Mouse (Mus musculus) forebrain, embryonic 14.5 days (tissue): ENCODE results near the gene Ankrd23. TPM values are rescaled to one million over a fixed set of nuclear protein-coding genes. Genes with fewer than 3 reads are reported as not detected.

Source experiments
- ATAC-seq: fragments of 200-750 bp; cut with Nextera tagmentation; 2 replicates; pipeline ENCODE4 v1.8.0; 2017; ENCODE audit warnings: mild to moderate bottlenecking, moderate library complexity
- DNase-seq: peaks from one replicate; pipeline ENCODE4 v3.0.0-alpha.2; 2015; ENCODE audit warnings: low spot score
- H3K27ac ChIP-seq: fragments of 300-500 bp; sonication (generic); 2 replicates; pipeline ENCODE4 v1.5.1; 2014; ENCODE audit warnings: low read depth, mild to moderate bottlenecking, control low read depth, low read length, moderate library complexity
- H3K27me3 ChIP-seq: fragments of 300-500 bp; sonication (generic); replicated peaks from 2 replicates; pipeline ENCODE4 v1.6.1; 2014; ENCODE audit warnings: low read length, control low read depth, mixed read lengths; ENCODE audit not compliant: control insufficient read depth, insufficient read depth
- H3K36me3 ChIP-seq: fragments of 300-500 bp; sonication (generic); 2 replicates; pipeline ENCODE4 v1.6.1; 2014; ENCODE audit warnings: low read length, control low read depth; ENCODE audit not compliant: control insufficient read depth, insufficient read depth
- H3K4me1 ChIP-seq: fragments of 300-500 bp; sonication (generic); 2 replicates; pipeline ENCODE4 v1.6.1; 2014; ENCODE audit warnings: antibody characterized with exemption, low read length, control low read depth; ENCODE audit not compliant: control insufficient read depth, insufficient read depth
- H3K4me2 ChIP-seq: fragments of 300-500 bp; sonication (generic); 2 replicates; pipeline ENCODE4 v1.6.1; 2014; ENCODE audit warnings: mild to moderate bottlenecking, control low read depth, low read length
- H3K4me3 ChIP-seq: fragments of 300-500 bp; sonication (generic); 2 replicates; pipeline ENCODE4 v1.5.1; 2014; ENCODE audit warnings: low read depth, low read length, control low read depth
- H3K9ac ChIP-seq: fragments of 300-500 bp; sonication (generic); 2 replicates; pipeline ENCODE4 v1.6.1; 2014; ENCODE audit warnings: mild to moderate bottlenecking, low read length, control low read depth, moderate library complexity
- H3K9me3 ChIP-seq: fragments of 300-500 bp; sonication (generic); replicated peaks from 2 replicates; pipeline ENCODE4 v1.6.1; 2016; ENCODE audit warnings: low read length, control low read depth, mixed read lengths; ENCODE audit not compliant: control insufficient read depth
- WGBS: fragments of 180-500 bp; shearing (Covaris S2); extraction: QIAGEN DNeasy Blood & Tissue Kit; methylation state at CpG from one replicate; pipeline ENCODE4 v1.1.7; 2014; 5-methylcytosine and 5-hydroxymethylcytosine counted together
- polyA plus RNA-seq: library from polyadenylated mRNA; unstranded; fragments of >200 nt; fragmentation: Nextera tagmentation; extraction: Ambion mirVana; gene quantifications from 2 replicates; pipeline ENCODE4 v1.2.1, GENCODE M21; 2014

Ankrd23 gene
- polyA plus RNA-seq, 1 experiment from 2014 or later, result 3.8 TPM

GRCm38 (mm10) chr1:36575347-36575746 is 38.7 kb upstream of the Ankrd23 start:
- Histone ChIP-seq H3K27ac (no peak overlapping the region), H3K27me3 (0 out of 2 replicates have a peak, but pooled peaks cover 5% of the 10 kb centered on the region), H3K9ac (no peak overlapping the region), H3K4me1 (peaks cover 12% of the 10 kb centered on the region), H3K4me2 (no peak overlapping the region), H3K4me3 (no peak overlapping the region), H3K36me3 (no peaks in the 10 kb centered on the region), H3K9me3 (no peaks in the 10 kb centered on the region)
- ATAC-seq, result no peak
- no peak for DNase-seq
- 65% methylated on average over 6 of the region's 6 CpGs for WGBS

- H3K9ac ChIP-seq, result no peak overlapping the region
- H3K27me3 ChIP-seq, result 0 out of 2 replicates have a peak, but pooled peaks cover 5% of the 10 kb centered on the region
- ATAC-seq, result no peak
- H3K9me3 ChIP-seq, result no peaks in the 10 kb centered on the region
- DNase-seq, result no peak
- WGBS, result 79% methylated on average over 5 of the region's 5 CpGs
- no peaks in the 10 kb centered on the region for H3K36me3 ChIP-seq
- H3K4me1 ChIP-seq, result peaks cover 4% of the 10 kb centered on the region; the same call in 1 of the 2 replicates
- H3K4me2 ChIP-seq, result no peak overlapping the region
- no peak overlapping the region for H3K4me3 ChIP-seq
- no peak overlapping the region for H3K27ac ChIP-seq
Observed at GRCm38 (mm10) chr1:36574196-36574955, 37.7 kb upstream of the Ankrd23 start.

GRCm38 (mm10) chr1:36573524-36573923 is 36.8 kb upstream of the Ankrd23 start:
- no peaks in the 10 kb centered on the region for H3K36me3 ChIP-seq
- no peak overlapping the region for H3K4me3 ChIP-seq
- H3K4me2 ChIP-seq, result no peak overlapping the region
- WGBS, result 90% methylated on average over 8 of the region's 8 CpGs
- no peak overlapping the region for H3K9ac ChIP-seq
- ATAC-seq (no peak), DNase-seq (no peak)
- 0 out of 2 replicates have a peak, but pooled peaks cover 5% of the 10 kb centered on the region for H3K27me3 ChIP-seq
- no peak overlapping the region for H3K27ac ChIP-seq
- H3K9me3 ChIP-seq, result no peaks in the 10 kb centered on the region
- H3K4me1 ChIP-seq, result peaks cover 4% of the 10 kb centered on the region; the same call in 1 of the 2 replicates

- Histone ChIP-seq H3K4me1 (peaks cover 4% of the 10 kb centered on the region; the same call in 1 of the 2 replicates), H3K36me3 (no peaks in the 10 kb centered on the region), H3K4me3 (no peak overlapping the region), H3K4me2 (no peak overlapping the region), H3K9me3 (no peaks in the 10 kb centered on the region), H3K27ac (no peak overlapping the region), H3K9ac (no peak overlapping the region), H3K27me3 (0 out of 2 replicates have a peak, but pooled peaks cover 5% of the 10 kb centered on the region)
- DNase-seq (no peak), ATAC-seq (no peak)
- WGBS, result 71% methylated on average over 1 of the region's 1 CpGs
Observed at GRCm38 (mm10) chr1:36572709-36573108, 36.0 kb upstream of the Ankrd23 start.

- H3K9ac ChIP-seq, result no peak overlapping the region
- H3K4me2 ChIP-seq, result no peak overlapping the region
- 0 out of 2 replicates have a peak overlapping the region, but pooled peaks have one; percentile 5 for H3K27ac ChIP-seq
- 72% methylated on average over 2 of the region's 2 CpGs for WGBS
- no peak for ATAC-seq
- H3K36me3 ChIP-seq, result no peaks in the 10 kb centered on the region
- 0 out of 2 replicates have a peak, but pooled peaks cover under 1% of the 10 kb centered on the region for H3K27me3 ChIP-seq
- H3K9me3 ChIP-seq, result no peaks in the 10 kb centered on the region
- no peak overlapping the region for H3K4me3 ChIP-seq
- H3K4me1 ChIP-seq, result peaks cover 4% of the 10 kb centered on the region; the same call in 1 of the 2 replicates
- no peak for DNase-seq
Observed at GRCm38 (mm10) chr1:36572140-36572700, 35.5 kb upstream of the Ankrd23 start.

- DNase-seq, result no peak
- Histone ChIP-seq H3K4me3 (no peak overlapping the region), H3K9me3 (no peaks in the 10 kb centered on the region), H3K4me2 (no peak overlapping the region), H3K27me3 (no peaks in the 10 kb centered on the region), H3K36me3 (no peaks in the 10 kb centered on the region), H3K9ac (no peak overlapping the region), H3K4me1 (peaks cover 4% of the 10 kb centered on the region; the same call in 1 of the 2 replicates), H3K27ac (no peak overlapping the region)
- ATAC-seq, result no peak
- WGBS, result 60% methylated on average over 6 of the region's 6 CpGs
Observed at GRCm38 (mm10) chr1:36571627-36572026, 34.9 kb upstream of the Ankrd23 start.

GRCm38 (mm10) chr1:36570320-36570719 is 33.6 kb upstream of the Ankrd23 start:
- no peak overlapping the region for H3K4me3 ChIP-seq
- ATAC-seq (no peak), DNase-seq (no peak)
- peaks cover 4% of the 10 kb centered on the region; the same call in 1 of the 2 replicates for H3K4me1 ChIP-seq
- 90% methylated on average over 5 of the region's 5 CpGs for WGBS
- H3K9ac ChIP-seq, result no peak overlapping the region
- no peaks in the 10 kb centered on the region for H3K9me3 ChIP-seq
- H3K27me3 ChIP-seq, result no peaks in the 10 kb centered on the region
- no peaks in the 10 kb centered on the region for H3K36me3 ChIP-seq
- H3K27ac ChIP-seq, result no peak overlapping the region
- H3K4me2 ChIP-seq, result no peak overlapping the region

- no peaks in the 10 kb centered on the region for H3K27me3 ChIP-seq
- no peak overlapping the region for H3K4me2 ChIP-seq
- H3K4me1 ChIP-seq, result peaks cover 4% of the 10 kb centered on the region; the same call in 1 of the 2 replicates
- no peak for ATAC-seq
- 44% methylated on average over 7 of the region's 7 CpGs for WGBS
- no peaks in the 10 kb centered on the region for H3K9me3 ChIP-seq
- H3K27ac ChIP-seq, result no peak overlapping the region
- no peak overlapping the region for H3K9ac ChIP-seq
- no peak for DNase-seq
- no peaks in the 10 kb centered on the region for H3K36me3 ChIP-seq
- H3K4me3 ChIP-seq, result no peak overlapping the region
Observed at GRCm38 (mm10) chr1:36569694-36570276, 33.1 kb upstream of the Ankrd23 start.
